Mouse (Mus musculus): ENCODE data around the gene Cacng4.

The Cacng4 gene

GRCm38 (mm10) chr11:107716332-107716938, 77.9 kb downstream of the Cacng4 start, which contains the start of gene Cacng1:
Cacng1 (minus strand) TSS chr11:107716522.
- no peak for DNase-seq (ENCODE audit: low spot score)

- no peak for DNase-seq (ENCODE audit: low spot score)
These were observed 80.0 kb downstream of the Cacng4 start for GRCm38 (mm10) chr11:107714368-107714767.

GRCm38 (mm10) chr11:107710379-107710778, 84.0 kb downstream of the Cacng4 start:
- no peak for DNase-seq (ENCODE audit: low spot score)

GRCm38 (mm10) chr11:107707897-107708610, 86.3 kb downstream of the Cacng4 start:
- DNase-seq (ENCODE audit: low spot score), result no peak

- DNase-seq (ENCODE audit: low spot score), result peak; percentile 60
These were observed 88.8 kb downstream of the Cacng4 start for GRCm38 (mm10) chr11:107705476-107706074.

GRCm38 (mm10) chr11:107705060-107705459, 89.3 kb downstream of the Cacng4 start:
- no peak for DNase-seq (ENCODE audit: low spot score)

GRCm38 (mm10) chr11:107703272-107704134, 90.9 kb downstream of the Cacng4 start:
- DNase-seq (ENCODE audit: low spot score), result peak; percentile 2

GRCm38 (mm10) chr11:107699967-107700366, 94.4 kb downstream of the Cacng4 start:
- DNase-seq (ENCODE audit: low spot score), result no peak

GRCm38 (mm10) chr11:107693338-107693737, 101.0 kb downstream of the Cacng4 start:
- DNase-seq (ENCODE audit: low spot score), result no peak

- no peak for DNase-seq (ENCODE audit: low spot score)
These were observed 102.8 kb downstream of the Cacng4 start for GRCm38 (mm10) chr11:107691569-107691968.

- no peak for DNase-seq (ENCODE audit: low spot score)
These were observed 105.9 kb downstream of the Cacng4 start for GRCm38 (mm10) chr11:107688480-107688879.

- no peak for DNase-seq (ENCODE audit: low spot score)
These were observed 108.1 kb downstream of the Cacng4 start for GRCm38 (mm10) chr11:107686290-107686689.

GRCm38 (mm10) chr11:107683544-107684465, 110.6 kb downstream of the Cacng4 start:
- DNase-seq (ENCODE audit: low spot score), result no peak

- DNase-seq (ENCODE audit: low spot score), result no peak
These were observed 111.5 kb downstream of the Cacng4 start for GRCm38 (mm10) chr11:107682694-107683355.

All from lung, postnatal 25 days (tissue).